17 mouse cellular contexts compared by ENCODE assay signal in the genomic region with DNA sequence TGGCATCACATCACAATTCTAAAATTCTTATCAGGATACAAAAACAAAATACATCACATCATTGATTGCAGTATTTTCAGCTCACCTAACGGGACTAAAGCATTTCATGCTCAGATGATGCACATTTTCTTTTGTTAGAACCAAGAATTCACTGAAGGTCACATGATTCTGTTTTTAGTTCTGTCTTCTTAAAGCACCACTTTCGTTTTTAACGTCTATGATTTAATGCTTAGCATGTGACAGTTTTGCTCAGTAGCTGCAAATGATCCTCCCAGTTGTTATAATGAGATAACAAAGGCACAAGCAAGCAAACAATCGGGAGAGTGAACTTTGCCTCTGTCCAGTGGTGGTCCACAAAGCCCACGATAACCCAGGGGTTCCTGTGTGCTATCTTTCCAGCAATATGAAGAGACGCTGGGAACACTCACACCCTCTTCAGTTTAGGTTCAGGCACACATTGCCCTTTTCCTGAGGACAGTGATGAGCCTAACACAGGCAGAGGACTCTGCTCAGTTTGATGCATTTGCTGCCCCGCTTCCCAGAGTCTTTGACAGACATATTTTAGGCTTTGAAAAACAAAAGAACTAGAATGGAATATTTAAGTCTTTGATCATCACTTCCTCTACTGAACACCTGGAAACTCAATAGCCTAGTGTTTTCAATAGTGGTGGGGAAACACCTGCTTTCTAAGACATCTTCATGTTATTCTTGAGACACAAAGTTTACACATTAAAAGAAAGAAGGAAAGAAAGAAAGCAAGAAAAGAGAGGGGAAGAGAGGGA. TPM values are rescaled to one million over a fixed set of nuclear protein-coding genes. Genes with fewer than 3 reads are reported as not detected.
A peak's percentile ranks its signal among the peaks of the same experiment; 100 is the strongest.
DNase-seq lines count a peak whose midpoint lies in the region; ATAC-seq and TF ChIP-seq lines count a peak whose summit lies in the region.
"Had no signal": no experiment of that assay in that cellular context is flagged by ENCODE, and none has a peak within 500 bp of the region (broad histone marks: within the 10 kb centered on the region; RNA-seq: fewer than 3 reads in every experiment).

No protein-coding gene starts in this region.

- peak; percentile 45; the same call in 1 of the 2 replicates for ATAC-seq in megakaryocyte progenitor cell, adult 5-6 weeks (replicated peaks; ENCODE audit: poor library complexity)
- no peak for ATAC-seq in midbrain, embryonic 11.5 days (ENCODE audit: low FRiP score)
- ATAC-seq in hindbrain, embryonic 12.5 days (ENCODE audit: low FRiP score): no peak
- ATAC-seq: midbrain, embryonic 13.5 days had no signal

- no peaks in the 10 kb centered on the region for H3K9me3 ChIP-seq in midbrain, embryonic 11.5 days (ENCODE audit: control insufficient read depth, low read length)
- no peaks in the 10 kb centered on the region for H3K9me3 ChIP-seq in hindbrain, embryonic 12.5 days (replicated peaks)
- H3K9me3 ChIP-seq: lung, embryonic 15.5 days; midbrain, embryonic 13.5 days; neural tube, embryonic 13.5 days had no signal

- no peaks in the 10 kb centered on the region for H3K27me3 ChIP-seq in spleen, adult 2 months (ENCODE audit: control insufficient read depth, insufficient read depth, low read length)
- H3K27me3 ChIP-seq in midbrain, embryonic 11.5 days (ENCODE audit: control insufficient read depth, insufficient read depth, low read length): no peaks in the 10 kb centered on the region
- no peaks in the 10 kb centered on the region for H3K27me3 ChIP-seq in hindbrain, embryonic 12.5 days
- H3K27me3 ChIP-seq: lung, embryonic 15.5 days; midbrain, embryonic 13.5 days; neural tube, embryonic 13.5 days had no signal

- peak in 1 of 2 experiments; percentile 56 for DNase-seq in spleen, adult 2 months (ENCODE audit: low read depth in 1 of 2, low spot score in 2 of 2)
- no peak for DNase-seq in spleen, postnatal 36 days (ENCODE audit: low spot score in 2 of 2)
- DNase-seq in urinary bladder, postnatal 14 days (ENCODE audit: low spot score): no peak
- DNase-seq in heart, adult 8-10 months (ENCODE audit: low spot score): no peak
- DNase-seq in midbrain, embryonic 11.5 days (ENCODE audit: low spot score, missing footprints): no peak
- DNase-seq: adrenal gland, adult 2 months; cerebellum, postnatal 25 days; gastrocnemius, postnatal 14 days; kidney, adult 9 months had no signal

- H3K9ac ChIP-seq in midbrain, embryonic 11.5 days (ENCODE audit: low read length): no peak overlapping the region
- no peak overlapping the region for H3K9ac ChIP-seq in hindbrain, embryonic 12.5 days
- H3K9ac ChIP-seq: hindbrain, embryonic 14.5 days; lung, embryonic 15.5 days; midbrain, embryonic 13.5 days; neural tube, embryonic 13.5 days had no signal

- peak overlapping the region; percentile 90 for H3K27ac ChIP-seq in spleen, adult 2 months (ENCODE audit: insufficient read depth, low read length)
- peak overlapping the region; percentile 61 for H3K27ac ChIP-seq in bone marrow macrophage, adult 2 months (ENCODE audit: insufficient read depth, low read depth, low read length)
- no peak overlapping the region for H3K27ac ChIP-seq in midbrain, embryonic 11.5 days (ENCODE audit: low read depth, low read length)
- no peak overlapping the region for H3K27ac ChIP-seq in hindbrain, embryonic 12.5 days
- H3K27ac ChIP-seq: hindbrain, embryonic 14.5 days; left cerebral cortex, adult 2 months; lung, embryonic 15.5 days; midbrain, embryonic 13.5 days; neural tube, embryonic 13.5 days had no signal

- H3K4me3 ChIP-seq in spleen, adult 2 months (ENCODE audit: extremely low read depth, insufficient read depth, insufficient read length): peak overlapping the region; percentile 45
- peak overlapping the region; percentile 34 for H3K4me3 ChIP-seq in bone marrow macrophage, adult 2 months (ENCODE audit: insufficient read depth, low read length)
- no peak overlapping the region for H3K4me3 ChIP-seq in midbrain, embryonic 11.5 days (ENCODE audit: low read depth, low read length)
- no peak overlapping the region for H3K4me3 ChIP-seq in hindbrain, embryonic 12.5 days
- H3K4me3 ChIP-seq: left cerebral cortex, adult 2 months; lung, embryonic 15.5 days; midbrain, embryonic 13.5 days; neural tube, embryonic 13.5 days had no signal

- 12% methylated on average over 7 of the region's 7 CpGs for WGBS in spleen, adult 2 months
- 85% methylated on average over 7 of the region's 7 CpGs for WGBS in midbrain, embryonic 11.5 days
- 78% methylated on average over 7 of the region's 7 CpGs for WGBS in hindbrain, embryonic 12.5 days

- TF ChIP-seq CTCF in spleen, adult 2 months (IDR thresholded peaks at IDR 0.05; ENCODE audit: extremely low read depth, insufficient read depth, insufficient read length, insufficient replicate concordance): no peak
- TF ChIP-seq CTCF in bone marrow macrophage, adult 2 months (IDR thresholded peaks at IDR 0.05; ENCODE audit: low read depth, low read length): no peak

- H3K4me1 ChIP-seq in spleen, adult 2 months (ENCODE audit: control insufficient read depth, insufficient read depth, insufficient read length): peaks cover 23% of the 10 kb centered on the region
- H3K4me1 ChIP-seq in bone marrow macrophage, adult 2 months (ENCODE audit: control insufficient read depth, insufficient read depth, low read length): peaks cover 12% of the 10 kb centered on the region
- H3K4me1 ChIP-seq in midbrain, embryonic 11.5 days (ENCODE audit: control insufficient read depth, insufficient read depth, low read length): no peaks in the 10 kb centered on the region
- 0 out of 2 replicates have a peak, but pooled peaks cover 3% of the 10 kb centered on the region for H3K4me1 ChIP-seq in hindbrain, embryonic 12.5 days
- H3K4me1 ChIP-seq: lung, embryonic 15.5 days; midbrain, embryonic 13.5 days had no signal

- no peaks in the 10 kb centered on the region for H3K36me3 ChIP-seq in spleen, adult 2 months (ENCODE audit: control insufficient read depth, insufficient read depth, low read length)
- no peaks in the 10 kb centered on the region for H3K36me3 ChIP-seq in midbrain, embryonic 11.5 days (ENCODE audit: control insufficient read depth, insufficient read depth, low read length)
- H3K36me3 ChIP-seq in hindbrain, embryonic 12.5 days: no peaks in the 10 kb centered on the region
- H3K36me3 ChIP-seq: lung, embryonic 15.5 days; midbrain, embryonic 13.5 days; neural tube, embryonic 13.5 days had no signal

- no peak for TF ChIP-seq POLR2A in spleen, adult 2 months (IDR thresholded peaks at IDR 0.05; ENCODE audit: low read depth, low read length)
- TF ChIP-seq POLR2A in bone marrow macrophage, adult 2 months (IDR thresholded peaks at IDR 0.05; ENCODE audit: borderline replicate concordance, low read depth, low read length): no peak

- H3K4me2 ChIP-seq in midbrain, embryonic 11.5 days: no peak overlapping the region
- no peak overlapping the region for H3K4me2 ChIP-seq in hindbrain, embryonic 12.5 days (replicated peaks)
- H3K4me2 ChIP-seq: hindbrain, embryonic 14.5 days; lung, embryonic 15.5 days; midbrain, embryonic 13.5 days; neural tube, embryonic 13.5 days had no signal

RNA-seq across cellular contexts. Expression of a gene that starts 53.0 kb away (rescaled TPM):
- 3.7 and 3.9 TPM in 2 replicates for polyA plus RNA-seq in spleen, adult 2 months (2012; rRNA removed)
- 47.0 and 51.2 TPM in 2 replicates for polyA plus RNA-seq in bone marrow macrophage, adult 2 months (2012; ENCODE audit: insufficient read depth, insufficient read length, missing spikeins)
- 20.2 and 27.8 TPM in 2 replicates for total RNA-seq in megakaryocyte progenitor cell, adult 5-6 weeks (2015)
- total RNA-seq in megakaryocyte progenitor cell, adult 5-6 weeks (2017): 51.0 and 76.7 TPM in 2 replicates
- 10 to 100 TPM; 27.0 to 33.8 (median 32.0) TPM for total RNA-seq in heart, adult 8-10 months (2022)
- 31.2 and 34.3 TPM in 2 replicates for polyA plus RNA-seq in midbrain, embryonic 11.5 days (2014; fragmentation: Nextera tagmentation; extraction: Ambion mirVana)
- 33.8 and 43.1 TPM in 2 replicates for polyA plus RNA-seq in hindbrain, embryonic 12.5 days (2016; fragmentation: Nextera tagmentation; extraction: Ambion mirVana)

Comparison
In these comparisons a context has a peak if more than half of its experiments do, and no peak if none do; other contexts are left out.
1. H3K27ac ChIP-seq: peak in spleen, adult 2 months (single experiment) and bone marrow macrophage, adult 2 months (single experiment); none in midbrain, embryonic 11.5 days (single experiment) and hindbrain, embryonic 12.5 days (single experiment).
2. H3K4me3 ChIP-seq: peak in spleen, adult 2 months (single experiment) and bone marrow macrophage, adult 2 months (single experiment); none in midbrain, embryonic 11.5 days (single experiment) and hindbrain, embryonic 12.5 days (single experiment).